Comparison of ENCODE assay signal across 16 mouse cellular contexts in the genomic region with DNA sequence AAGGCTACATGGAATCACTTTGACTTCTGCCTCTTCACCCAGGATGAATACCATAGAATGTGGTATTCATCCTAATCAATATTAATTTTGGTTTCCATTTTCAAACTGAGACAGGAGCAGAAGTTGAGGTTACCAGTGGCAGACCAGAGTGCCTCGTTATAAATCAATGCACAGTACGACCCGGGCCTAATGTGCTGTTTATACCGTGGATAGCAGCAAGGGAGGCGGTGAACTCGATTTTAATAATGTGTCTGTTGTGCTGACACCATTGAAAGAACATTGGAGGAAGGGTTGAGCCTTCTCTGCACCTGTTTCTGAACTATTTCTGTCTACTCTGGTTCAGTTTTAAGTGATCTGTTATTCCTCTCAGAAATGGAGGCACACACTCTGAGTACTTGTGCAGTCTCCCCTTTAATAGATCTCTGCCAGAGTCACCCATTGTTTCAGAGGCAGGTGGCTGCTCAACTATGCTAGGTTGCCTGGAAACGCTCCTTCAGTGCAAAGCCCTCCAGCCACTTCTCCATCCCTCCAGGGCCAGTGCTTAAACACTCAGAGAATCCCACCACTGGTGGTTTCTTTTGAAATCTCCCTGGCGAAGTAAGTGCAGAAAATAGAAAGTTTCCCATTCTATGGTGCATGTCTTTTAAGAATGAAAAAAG.
DNase-seq lines count a peak whose midpoint lies in the region; ATAC-seq lines count a peak whose summit lies in the region.
"Had no signal": no experiment of that assay in that cellular context is flagged by ENCODE, and none has a peak within 500 bp of the region (broad histone marks: within the 10 kb centered on the region; RNA-seq: fewer than 3 reads in every experiment).

No protein-coding gene starts in this region.

- no peak overlapping the region for H3K4me3 ChIP-seq in embryonic facial prominence, embryonic 11.5 days (ENCODE audit: low read depth, low read length)
- H3K4me3 ChIP-seq in hindbrain, embryonic 11.5 days (ENCODE audit: low read depth, low read length) = no peak overlapping the region
- no peak overlapping the region for H3K4me3 ChIP-seq in midbrain, embryonic 14.5 days (replicated peaks; ENCODE audit: low read depth, low read length)
- H3K4me3 ChIP-seq: erythroblast, embryonic 14.5 days; megakaryocyte, embryonic 14.5 days; stomach, embryonic 15.5 days had no signal

- WGBS in embryonic facial prominence, embryonic 11.5 days = 63% methylated on average over 8 of the region's 8 CpGs
- WGBS in hindbrain, embryonic 11.5 days = 59% methylated on average over 8 of the region's 8 CpGs
- WGBS in midbrain, embryonic 14.5 days = 31% methylated on average over 8 of the region's 8 CpGs

- no peak; the same call in 1 of the 2 replicates for ATAC-seq in embryonic facial prominence, embryonic 11.5 days (replicated peaks; ENCODE audit: insufficient number of reproducible peaks, low FRiP score, low TSS enrichment, low read depth)
- ATAC-seq in hindbrain, embryonic 11.5 days (ENCODE audit: low FRiP score) = peak; percentile 77
- ATAC-seq in midbrain, embryonic 14.5 days (ENCODE audit: low FRiP score, low TSS enrichment) = no peak; the same call in 1 of the 2 replicates
- ATAC-seq in cerebellum, adult (ENCODE audit: insufficient number of reproducible peaks, low FRiP score, low TSS enrichment) = no peak
- ATAC-seq: intestine, embryonic 16.5 days had no signal

- no peak overlapping the region for H3K27ac ChIP-seq in embryonic facial prominence, embryonic 11.5 days (replicated peaks; ENCODE audit: low read depth, low read length)
- H3K27ac ChIP-seq in hindbrain, embryonic 11.5 days (ENCODE audit: low read depth, low read length) = no peak overlapping the region; the same call in 1 of the 2 replicates
- peak overlapping the region; percentile 52; the same call in 1 of the 2 replicates for H3K27ac ChIP-seq in midbrain, embryonic 14.5 days (replicated peaks; ENCODE audit: low read depth, low read length)
- H3K27ac ChIP-seq: stomach, embryonic 15.5 days had no signal

- no peaks in the 10 kb centered on the region for H3K4me1 ChIP-seq in embryonic facial prominence, embryonic 11.5 days (ENCODE audit: control insufficient read depth, insufficient read depth, low read length)
- H3K4me1 ChIP-seq in hindbrain, embryonic 11.5 days (replicated peaks; ENCODE audit: control insufficient read depth, insufficient read depth, low read length) = no peaks in the 10 kb centered on the region
- no peaks in the 10 kb centered on the region for H3K4me1 ChIP-seq in midbrain, embryonic 14.5 days (ENCODE audit: control insufficient read depth, insufficient read depth, low read length)
- H3K4me1 ChIP-seq: megakaryocyte, embryonic 14.5 days; stomach, embryonic 15.5 days had no signal

- DNase-seq in brain, adult 2 months (ENCODE audit: low read depth, low spot score) = peak; percentile 8
- peak; percentile 28 for DNase-seq in embryonic facial prominence, embryonic 11.5 days (ENCODE audit: low spot score)
- peak; percentile 23 for DNase-seq in hindbrain, embryonic 11.5 days (ENCODE audit: low spot score)
- DNase-seq in midbrain, embryonic 14.5 days = peak; percentile 55
- DNase-seq in layer of hippocampus, postnatal 14 days (ENCODE audit: low spot score in 2 of 2) = no peak
- no peak for DNase-seq in adipocyte (ENCODE audit: low spot score)
- no peak for DNase-seq in heart, adult 18-20 months
- DNase-seq: cerebellum, postnatal 14 days; kidney, postnatal 25 days; layer of hippocampus, postnatal 36 days; thymus, postnatal 36 days had no signal

- H3K9me3 ChIP-seq in embryonic facial prominence, embryonic 11.5 days (replicated peaks; ENCODE audit: control insufficient read depth, low read length) = no peaks in the 10 kb centered on the region
- H3K9me3 ChIP-seq in hindbrain, embryonic 11.5 days (ENCODE audit: control insufficient read depth, low read length) = no peaks in the 10 kb centered on the region
- no peaks in the 10 kb centered on the region for H3K9me3 ChIP-seq in midbrain, embryonic 14.5 days (ENCODE audit: control insufficient read depth, low read length)
- H3K9me3 ChIP-seq: megakaryocyte, embryonic 14.5 days; stomach, embryonic 15.5 days had no signal

- H3K27me3 ChIP-seq in embryonic facial prominence, embryonic 11.5 days (ENCODE audit: control insufficient read depth, insufficient read depth, low read length) = no peaks in the 10 kb centered on the region
- no peaks in the 10 kb centered on the region for H3K27me3 ChIP-seq in hindbrain, embryonic 11.5 days (ENCODE audit: control insufficient read depth, insufficient read depth, low read length)
- H3K27me3 ChIP-seq in midbrain, embryonic 14.5 days (ENCODE audit: control insufficient read depth, insufficient read depth, low read length) = no peaks in the 10 kb centered on the region
- H3K27me3 ChIP-seq: megakaryocyte, embryonic 14.5 days; stomach, embryonic 15.5 days had no signal

- no peak overlapping the region for H3K9ac ChIP-seq in embryonic facial prominence, embryonic 11.5 days (replicated peaks; ENCODE audit: low read length)
- no peak overlapping the region for H3K9ac ChIP-seq in hindbrain, embryonic 11.5 days (ENCODE audit: low read depth, low read length)
- no peak overlapping the region for H3K9ac ChIP-seq in midbrain, embryonic 14.5 days (replicated peaks; ENCODE audit: low read length)
- H3K9ac ChIP-seq: stomach, embryonic 15.5 days had no signal

- no peak overlapping the region for H3K4me2 ChIP-seq in embryonic facial prominence, embryonic 11.5 days (ENCODE audit: low read depth, low read length)
- no peak overlapping the region for H3K4me2 ChIP-seq in hindbrain, embryonic 11.5 days (replicated peaks; ENCODE audit: low read depth, low read length)
- H3K4me2 ChIP-seq in midbrain, embryonic 14.5 days (ENCODE audit: low read length) = no peak overlapping the region
- H3K4me2 ChIP-seq: stomach, embryonic 15.5 days had no signal

- H3K36me3 ChIP-seq in embryonic facial prominence, embryonic 11.5 days (replicated peaks; ENCODE audit: control insufficient read depth, insufficient read depth, low read depth, low read length) = no peaks in the 10 kb centered on the region
- no peaks in the 10 kb centered on the region for H3K36me3 ChIP-seq in hindbrain, embryonic 11.5 days (ENCODE audit: control insufficient read depth, insufficient read depth, low read length)
- no peaks in the 10 kb centered on the region for H3K36me3 ChIP-seq in midbrain, embryonic 14.5 days (ENCODE audit: control insufficient read depth, insufficient read depth, low read length)
- H3K36me3 ChIP-seq: stomach, embryonic 15.5 days had no signal

Comparison
In these comparisons a context has a peak if more than half of its experiments do, and no peak if none do; other contexts are left out.
1. DNase-seq: peak in brain, adult 2 months (single experiment), embryonic facial prominence, embryonic 11.5 days (single experiment), hindbrain, embryonic 11.5 days (single experiment) and midbrain, embryonic 14.5 days (single experiment); none in layer of hippocampus, postnatal 14 days (0 of 2), adipocyte (single experiment) and heart, adult 18-20 months (0 of 2).